Mouse (Mus musculus) ES-E14 (cell line): Measurements from ENCODE around the gene Efcab14. TPM values are rescaled to one million over a fixed set of nuclear protein-coding genes. Genes with fewer than 3 reads are reported as not detected.

Experiments used
- DNase-seq: peaks from one replicate; pipeline ENCODE4 v3.0.0-alpha.2; 2013; ENCODE audit warnings: low read depth, low spot score
- H3K27ac ChIP-seq: 2 replicates; pipeline ENCODE4 v1.5.1; 2012; ENCODE audit warnings: low read depth, mild to moderate bottlenecking, low read length, moderate library complexity, mixed read lengths; ENCODE audit not compliant: poor library complexity, insufficient read depth, severe bottlenecking
- H3K36me3 ChIP-seq: 2 replicates; pipeline ENCODE4 v1.6.1; 2012; ENCODE audit warnings: mild to moderate bottlenecking, low read length, moderate library complexity, mixed read lengths; ENCODE audit not compliant: control insufficient read depth, poor library complexity, insufficient read depth, severe bottlenecking
- H3K4me1 ChIP-seq, 2 experiments: fragments of 150-350 bp in 1 of 2; sonication (generic) in 1 of 2; 2 replicates each; pipeline ENCODE4 v1.6.1; 2012; ENCODE audit warnings: low read length in 2 of 2, mild to moderate bottlenecking in 1 of 2, mixed read lengths in 1 of 2; ENCODE audit not compliant: control insufficient read depth in 2 of 2, insufficient read depth in 2 of 2, poor library complexity in 1 of 2
- H3K4me3 ChIP-seq, 2 experiments: fragments of 150-350 bp in 1 of 2; sonication (generic) in 1 of 2; 2 replicates each; pipeline ENCODE4 v1.5.1; 2012; ENCODE audit warnings: low read length in 2 of 2, low read depth in 1 of 2, mild to moderate bottlenecking in 1 of 2, mixed read lengths in 1 of 2; ENCODE audit not compliant: insufficient read depth in 1 of 2, poor library complexity in 1 of 2, severe bottlenecking in 1 of 2
- H3K9ac ChIP-seq: 2 replicates; pipeline ENCODE4 v1.6.1; 2012; ENCODE audit warnings: low read depth, mild to moderate bottlenecking, low read length, mixed read lengths; ENCODE audit not compliant: poor library complexity, insufficient read depth, severe bottlenecking
- H3K9me3 ChIP-seq: fragments of 150-350 bp; sonication (generic); 2 replicates; pipeline ENCODE4 v1.6.1; 2012; ENCODE audit warnings: low read depth, mild to moderate bottlenecking, low read length; ENCODE audit not compliant: control insufficient read depth, insufficient read depth
- CHD2 ChIP-seq: IDR thresholded peaks from 2 replicates; pipeline ENCODE4 v1.6.1; 2014; ENCODE audit warnings: mild to moderate bottlenecking, low read depth, low read length, inconsistent platforms
- HCFC1 ChIP-seq: IDR thresholded peaks from 2 replicates; pipeline ENCODE4 v1.6.1; 2012; ENCODE audit warnings: low read length, inconsistent platforms, borderline replicate concordance; ENCODE audit not compliant: insufficient read depth
- MAFK ChIP-seq: IDR thresholded peaks from 2 replicates; pipeline ENCODE4 v1.6.1; 2014; ENCODE audit warnings: mild to moderate bottlenecking, low read depth, low read length, inconsistent platforms; ENCODE audit not compliant: insufficient read depth
- ZC3H11A ChIP-seq: IDR thresholded peaks from 2 replicates; pipeline ENCODE4 v1.6.1; 2012; ENCODE audit warnings: low read depth, mild to moderate bottlenecking, inconsistent platforms, low read length, borderline replicate concordance
- ZNF384 ChIP-seq: IDR thresholded peaks from 2 replicates; pipeline ENCODE4 v1.6.1; 2012; ENCODE audit warnings: low read depth, low read length, inconsistent platforms
- in situ Hi-C, 2 experiments: fragments of 600-800 bp; cut with MboI; formaldehyde crosslinking; loops; one replicate each; pipeline ENCODE4 v1.15.1; 2025; ENCODE audit warnings: low sequenced_read_pairs in 2 of 2, inconsistent platforms in 1 of 2; ENCODE audit not compliant: unreplicated experiment in 2 of 2
- total RNA-seq: library from RNA; depleted of rRNA; stranded (reverse); fragments of 300-350 nt; gene quantifications from 2 replicates; pipeline ENCODE4 v1.2.3, GENCODE M21; 2012

Gene Efcab14
- total RNA-seq, 1 experiment, result 20.2 TPM

DNA sequence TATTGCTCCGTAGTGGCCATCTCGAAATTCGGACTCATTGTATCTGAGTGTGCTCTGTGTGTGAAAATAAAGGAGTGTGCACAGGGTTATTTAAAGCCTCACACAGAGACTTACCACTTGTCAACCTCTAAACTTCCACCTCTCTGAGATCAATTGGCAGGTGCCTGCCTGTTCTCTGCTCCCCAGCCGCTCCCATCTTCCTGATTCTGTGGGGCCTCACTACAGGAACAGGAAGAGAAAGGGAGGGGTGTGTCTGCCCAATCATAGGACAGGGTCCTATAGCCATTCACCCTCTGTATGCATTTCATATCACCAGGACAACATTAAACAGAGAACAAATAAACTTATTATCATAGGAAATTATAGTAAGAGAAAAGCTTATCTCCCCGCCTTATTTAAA lies 3.8 kb upstream of the Efcab14 start:
- no peak overlapping the region for H3K4me3 ChIP-seq
- in situ Hi-C loops, result loop anchor here (10.0 to 25.0 kb wide), 3 partner anchors 161 to 254 kb away; partner anchors contain the start of gene 6430628N08Rik (in 1 of the 2)
- DNase-seq, result no peak
- H3K9ac ChIP-seq, result no peak overlapping the region
- H3K9me3 ChIP-seq, result no peaks in the 10 kb centered on the region
- peaks cover 2 to 5% of the 10 kb centered on the region in 2 experiments; a peak in 2 of 4 replicates for H3K4me1 ChIP-seq
- no peak overlapping the region for H3K27ac ChIP-seq
- no peaks in the 10 kb centered on the region for H3K36me3 ChIP-seq
- no peak for TF ChIP-seq CHD2
- no peak for TF ChIP-seq MAFK
- no peak for TF ChIP-seq ZC3H11A
- no peak for TF ChIP-seq HCFC1
- TF ChIP-seq ZNF384, result no peak

GRCm38 (mm10) chr4:115734867-115735266 lies 2.7 kb upstream of the Efcab14 start:
- no peak overlapping the region for H3K9ac ChIP-seq
- H3K36me3 ChIP-seq, result no peaks in the 10 kb centered on the region
- no peak overlapping the region for H3K4me3 ChIP-seq
- TF ChIP-seq MAFK, result peak; percentile 83
- no peak for TF ChIP-seq CHD2
- H3K4me1 ChIP-seq, result peaks cover 2 to 7% of the 10 kb centered on the region in 2 experiments; a peak in 2 of 4 replicates
- H3K27ac ChIP-seq, result no peak overlapping the region
- no peaks in the 10 kb centered on the region for H3K9me3 ChIP-seq
- DNase-seq, result no peak
- in situ Hi-C loops, result loop anchor here (10.0 to 25.0 kb wide), 3 partner anchors 160 to 252 kb away; partner anchors contain the start of gene 6430628N08Rik (in 1 of the 2)

DNA sequence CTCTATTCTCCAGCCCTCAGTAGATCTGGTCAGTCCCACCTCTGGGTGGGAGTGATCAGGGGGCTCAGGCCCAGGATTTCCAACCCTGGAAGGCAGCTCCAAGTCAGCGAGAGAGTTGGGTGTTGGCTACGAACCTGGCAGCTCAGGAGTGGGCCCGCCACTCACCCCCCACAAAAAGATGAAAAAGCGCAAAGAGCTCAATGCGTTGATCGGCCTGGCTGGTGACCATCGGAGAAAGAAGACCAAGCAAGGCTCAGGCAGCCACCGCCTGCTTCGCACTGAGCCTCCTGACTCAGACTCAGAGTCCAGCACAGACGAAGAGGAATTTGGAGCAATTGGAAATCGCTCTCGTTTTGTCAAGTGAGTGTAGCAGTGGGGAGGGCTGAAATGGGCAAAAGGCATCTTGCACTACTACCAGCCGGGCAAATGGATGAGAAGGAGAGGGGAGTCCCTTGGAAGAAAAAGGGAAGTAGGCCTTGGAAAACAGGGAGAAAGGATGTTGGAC lies 989 bp downstream of the Efcab14 start:
- TF ChIP-seq HCFC1, result no peak
- TF ChIP-seq CHD2, result no peak
- no peak for TF ChIP-seq ZC3H11A
- no peak for TF ChIP-seq ZNF384
- TF ChIP-seq MAFK, result no peak
- H3K36me3 ChIP-seq, result peaks cover 11% of the 10 kb centered on the region; the same call in 1 of the 2 replicates
- H3K9me3 ChIP-seq, result no peaks in the 10 kb centered on the region
- H3K4me3 ChIP-seq, result peak overlapping the region; percentile 92 to 99
- H3K4me1 ChIP-seq, result peaks cover 2 to 7% of the 10 kb centered on the region in 2 experiments; a peak in 2 of 4 replicates
- H3K27ac ChIP-seq, result no peak overlapping the region
- in situ Hi-C loops, result loop anchor here (10.0 to 25.0 kb wide), 3 partner anchors 156 to 249 kb away; partner anchors contain the start of gene 6430628N08Rik (in 1 of the 2)
- peak overlapping the region; percentile 97 for H3K9ac ChIP-seq
- DNase-seq, result no peak

DNA sequence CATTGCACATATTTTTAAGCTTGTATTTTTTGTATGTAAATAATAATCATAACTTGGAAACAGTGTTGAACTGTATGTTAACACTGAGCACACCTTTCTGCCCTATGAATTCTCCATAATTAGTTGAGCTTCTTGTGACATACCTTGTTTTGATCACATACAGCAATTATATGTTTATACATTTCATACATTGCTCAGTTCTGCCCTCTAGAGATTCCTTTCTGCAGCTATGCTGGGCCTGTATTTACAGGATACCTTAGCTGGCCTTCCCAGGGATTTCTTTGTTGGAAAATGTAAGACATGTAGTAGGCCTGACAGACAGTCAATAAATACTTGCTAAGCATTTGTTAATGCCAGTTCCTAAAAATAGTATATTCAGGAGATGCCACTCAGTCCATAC lies 5.1 kb downstream of the Efcab14 start:
- no peak for DNase-seq
- no peak overlapping the region for H3K27ac ChIP-seq
- in situ Hi-C loops, result loop anchor here in 1 of 2 experiments (25.0 kb wide), 1 partner anchor 245 kb away; no protein-coding TSS in a partner anchor
- peaks cover 11% of the 10 kb centered on the region; the same call in 1 of the 2 replicates for H3K36me3 ChIP-seq
- no peak for TF ChIP-seq ZC3H11A
- TF ChIP-seq ZNF384, result no peak
- no peak for TF ChIP-seq MAFK
- no peak for TF ChIP-seq HCFC1
- TF ChIP-seq CHD2, result no peak
- no peak overlapping the region for H3K9ac ChIP-seq
- no peaks in the 10 kb centered on the region for H3K9me3 ChIP-seq
- peaks cover 0 to 7% of the 10 kb centered on the region in 2 experiments; a peak in 2 of 4 replicates for H3K4me1 ChIP-seq
- no peak overlapping the region for H3K4me3 ChIP-seq
